Mouse (Mus musculus): Measurements from ENCODE around the gene Nudt8. TPM values are rescaled to one million over a fixed set of nuclear protein-coding genes. Genes with fewer than 3 reads are reported as not detected.
A peak's percentile ranks its signal among the peaks of the same experiment; 100 is the strongest.

The Nudt8 gene
- polyA plus RNA-seq, 1 experiment = 20.9 TPM

- WGBS = 21% methylated on average over 17 of the region's 17 CpGs
Measured at GRCm38 (mm10) chr19:4000949-4001525, 657 bp downstream of the Nudt8 start.

GRCm38 (mm10) chr19:4001752-4002151 is 1.4 kb downstream of the Nudt8 start:
- H3K27ac ChIP-seq (ENCODE audit: insufficient read depth, low read depth, low read length) = no peak overlapping the region
- DNase-seq = no peak
- no peaks in the 10 kb centered on the region for H3K27me3 ChIP-seq (replicated peaks; ENCODE audit: control insufficient read depth, insufficient read depth, low read length)
- H3K4me3 ChIP-seq (ENCODE audit: insufficient read depth, low read depth, low read length) = no peak overlapping the region
- TF ChIP-seq CTCF (conservative IDR thresholded peaks at IDR 0.05; ENCODE audit: insufficient read depth, insufficient read length, low read depth, low read length) (no peak), POLR2A (IDR thresholded peaks at IDR 0.05; ENCODE audit: low read depth, low read length) (no peak)
- no peaks in the 10 kb centered on the region for H3K36me3 ChIP-seq (ENCODE audit: control insufficient read depth, insufficient read depth, low read length)
- WGBS = 86% methylated on average over 5 of the region's 5 CpGs
- peaks cover 25% of the 10 kb centered on the region for H3K4me1 ChIP-seq (ENCODE audit: control insufficient read depth, insufficient read depth, low read length)

More at GRCm38 (mm10) chr19:4000949-4001525, 657 bp downstream of the Nudt8 start:
- DNase-seq = peak; percentile 15
- no peak for TF ChIP-seq POLR2A (IDR thresholded peaks at IDR 0.05; ENCODE audit: low read depth, low read length)
- no peak for TF ChIP-seq CTCF (conservative IDR thresholded peaks at IDR 0.05; ENCODE audit: insufficient read depth, insufficient read length, low read depth, low read length)
- peak overlapping the region; percentile 90 for H3K27ac ChIP-seq (ENCODE audit: insufficient read depth, low read depth, low read length)
- no peaks in the 10 kb centered on the region for H3K36me3 ChIP-seq (ENCODE audit: control insufficient read depth, insufficient read depth, low read length)
- peak overlapping the region; percentile 87 for H3K4me3 ChIP-seq (ENCODE audit: insufficient read depth, low read depth, low read length)
- H3K4me1 ChIP-seq (ENCODE audit: control insufficient read depth, insufficient read depth, low read length) = peaks cover 31% of the 10 kb centered on the region
- H3K27me3 ChIP-seq (replicated peaks; ENCODE audit: control insufficient read depth, insufficient read depth, low read length) = no peaks in the 10 kb centered on the region

GRCm38 (mm10) chr19:4003112-4003511 is 2.7 kb downstream of the Nudt8 start, which contains the start of gene Doc2g:
TSS of gene Doc2g (plus strand) at chr19:4003313.
- Histone ChIP-seq H3K4me1 (ENCODE audit: control insufficient read depth, insufficient read depth, low read length) (peaks cover 18% of the 10 kb centered on the region), H3K36me3 (ENCODE audit: control insufficient read depth, insufficient read depth, low read length) (no peaks in the 10 kb centered on the region; the same call in 1 of the 2 replicates), H3K4me3 (ENCODE audit: insufficient read depth, low read depth, low read length) (no peak within 1 kb of the TSS), H3K27ac (ENCODE audit: insufficient read depth, low read depth, low read length) (no peak within 1 kb of the TSS), H3K27me3 (replicated peaks; ENCODE audit: control insufficient read depth, insufficient read depth, low read length) (no peaks in the 10 kb centered on the region)
- DNase-seq = no peak
- 88% methylated on average over 1 of the region's 1 CpGs for WGBS
- TF ChIP-seq CTCF (conservative IDR thresholded peaks at IDR 0.05; ENCODE audit: insufficient read depth, insufficient read length, low read depth, low read length) = no peak
- TF ChIP-seq POLR2A (IDR thresholded peaks at IDR 0.05; ENCODE audit: low read depth, low read length) = no peak

- TF ChIP-seq POLR2A (IDR thresholded peaks at IDR 0.05; ENCODE audit: low read depth, low read length) (no peak), CTCF (conservative IDR thresholded peaks at IDR 0.05; ENCODE audit: insufficient read depth, insufficient read length, low read depth, low read length) (no peak)
- 74% methylated on average over 12 of the region's 12 CpGs for WGBS
- H3K4me3 ChIP-seq (ENCODE audit: insufficient read depth, low read depth, low read length) = no peak overlapping the region
- no peak overlapping the region for H3K27ac ChIP-seq (ENCODE audit: insufficient read depth, low read depth, low read length)
- no peaks in the 10 kb centered on the region for H3K27me3 ChIP-seq (replicated peaks; ENCODE audit: control insufficient read depth, insufficient read depth, low read length)
- H3K4me1 ChIP-seq (ENCODE audit: control insufficient read depth, insufficient read depth, low read length) = peaks cover 18% of the 10 kb centered on the region
- no peak for DNase-seq
- peaks cover 2% of the 10 kb centered on the region for H3K36me3 ChIP-seq (ENCODE audit: control insufficient read depth, insufficient read depth, low read length)
Measured at GRCm38 (mm10) chr19:4003641-4004040, 3.3 kb downstream of the Nudt8 start.

GRCm38 (mm10) chr19:4004331-4004730 is 4.0 kb downstream of the Nudt8 start:
- no peak for TF ChIP-seq POLR2A (IDR thresholded peaks at IDR 0.05; ENCODE audit: low read depth, low read length)
- TF ChIP-seq CTCF (conservative IDR thresholded peaks at IDR 0.05; ENCODE audit: insufficient read depth, insufficient read length, low read depth, low read length) = no peak
- H3K36me3 ChIP-seq (ENCODE audit: control insufficient read depth, insufficient read depth, low read length) = peaks cover 2% of the 10 kb centered on the region
- WGBS = 87% methylated on average over 15 of the region's 15 CpGs
- no peaks in the 10 kb centered on the region for H3K27me3 ChIP-seq (replicated peaks; ENCODE audit: control insufficient read depth, insufficient read depth, low read length)
- H3K27ac ChIP-seq (ENCODE audit: insufficient read depth, low read depth, low read length) = no peak overlapping the region
- no peak overlapping the region for H3K4me3 ChIP-seq (ENCODE audit: insufficient read depth, low read depth, low read length)
- DNase-seq = no peak
- peaks cover 18% of the 10 kb centered on the region for H3K4me1 ChIP-seq (ENCODE audit: control insufficient read depth, insufficient read depth, low read length)

- TF ChIP-seq CTCF (conservative IDR thresholded peaks at IDR 0.05; ENCODE audit: insufficient read depth, insufficient read length, low read depth, low read length) (no peak), POLR2A (IDR thresholded peaks at IDR 0.05; ENCODE audit: low read depth, low read length) (no peak)
- WGBS = 87% methylated on average over 9 of the region's 9 CpGs
- H3K4me3 ChIP-seq (ENCODE audit: insufficient read depth, low read depth, low read length) = no peak overlapping the region
- H3K36me3 ChIP-seq (ENCODE audit: control insufficient read depth, insufficient read depth, low read length) = peaks cover 2% of the 10 kb centered on the region
- no peaks in the 10 kb centered on the region for H3K27me3 ChIP-seq (replicated peaks; ENCODE audit: control insufficient read depth, insufficient read depth, low read length)
- no peak for DNase-seq
- H3K27ac ChIP-seq (ENCODE audit: insufficient read depth, low read depth, low read length) = no peak overlapping the region
- H3K4me1 ChIP-seq (ENCODE audit: control insufficient read depth, insufficient read depth, low read length) = peaks cover 15% of the 10 kb centered on the region
Measured at GRCm38 (mm10) chr19:4005091-4005490, 4.7 kb downstream of the Nudt8 start.

- no peaks in the 10 kb centered on the region for H3K27me3 ChIP-seq (replicated peaks; ENCODE audit: control insufficient read depth, insufficient read depth, low read length)
- peaks cover 2% of the 10 kb centered on the region for H3K36me3 ChIP-seq (ENCODE audit: control insufficient read depth, insufficient read depth, low read length)
Measured at GRCm38 (mm10) chr19:4005971-4006370, 5.6 kb downstream of the Nudt8 start.

More at GRCm38 (mm10) chr19:4005971-4006370, 5.6 kb downstream of the Nudt8 start:
- DNase-seq = no peak
- TF ChIP-seq CTCF (conservative IDR thresholded peaks at IDR 0.05; ENCODE audit: insufficient read depth, insufficient read length, low read depth, low read length) (no peak), POLR2A (IDR thresholded peaks at IDR 0.05; ENCODE audit: low read depth, low read length) (no peak)
- H3K4me1 ChIP-seq (ENCODE audit: control insufficient read depth, insufficient read depth, low read length) = peaks cover 13% of the 10 kb centered on the region
- no peak overlapping the region for H3K27ac ChIP-seq (ENCODE audit: insufficient read depth, low read depth, low read length)
- 94% methylated on average over 8 of the region's 8 CpGs for WGBS
- H3K4me3 ChIP-seq (ENCODE audit: insufficient read depth, low read depth, low read length) = no peak overlapping the region
